Mouse (Mus musculus): ENCODE measurements around the gene Plpp2. TPM values are rescaled to one million over a fixed set of nuclear protein-coding genes. Genes with fewer than 3 reads are reported as not detected.

Plpp2 gene
- polyA plus RNA-seq, 1 experiment from 2014 or later: 141 TPM

DNA sequence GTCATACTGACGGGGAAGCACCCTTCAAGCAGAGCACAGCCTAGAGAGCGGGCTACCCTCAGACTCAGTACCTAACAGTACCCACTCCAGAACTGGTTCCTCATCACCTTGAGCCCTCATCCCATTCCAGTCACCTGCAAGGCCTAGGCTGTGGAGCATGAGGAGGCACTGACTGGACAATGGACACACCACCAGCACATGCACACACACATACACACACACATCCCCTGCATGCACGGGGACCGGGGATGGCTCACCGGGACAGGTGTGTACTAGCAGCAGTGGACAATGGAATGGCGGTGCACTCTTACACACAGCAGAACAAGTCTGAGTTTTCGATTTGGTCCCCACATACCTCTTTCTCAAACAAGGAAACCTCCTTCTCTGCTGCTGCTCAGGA is 3.7 kb upstream of the Plpp2 start:
- Histone ChIP-seq H3K4me3 (ENCODE audit: low read depth, low read length) (no peak overlapping the region), H3K36me3 (ENCODE audit: control insufficient read depth, insufficient read depth) (peaks cover 31% of the 10 kb centered on the region), H3K27me3 (replicated peaks; ENCODE audit: control insufficient read depth, insufficient read depth, low read length) (no peaks in the 10 kb centered on the region), H3K9ac (ENCODE audit: low read depth, low read length) (no peak overlapping the region), H3K27ac (ENCODE audit: low read depth, low read length) (no peak overlapping the region), H3K4me2 (replicated peaks; ENCODE audit: low read depth) (no peak overlapping the region), H3K4me1 (replicated peaks; ENCODE audit: control insufficient read depth, insufficient read depth, low read length) (no peaks in the 10 kb centered on the region), H3K9me3 (ENCODE audit: control insufficient read depth) (no peaks in the 10 kb centered on the region)
- 89% methylated on average over 7 of the region's 7 CpGs for WGBS
- TF ChIP-seq CTCF (IDR thresholded peaks at IDR 0.05; ENCODE audit: low read depth): no peak
- no peak for ATAC-seq

DNA sequence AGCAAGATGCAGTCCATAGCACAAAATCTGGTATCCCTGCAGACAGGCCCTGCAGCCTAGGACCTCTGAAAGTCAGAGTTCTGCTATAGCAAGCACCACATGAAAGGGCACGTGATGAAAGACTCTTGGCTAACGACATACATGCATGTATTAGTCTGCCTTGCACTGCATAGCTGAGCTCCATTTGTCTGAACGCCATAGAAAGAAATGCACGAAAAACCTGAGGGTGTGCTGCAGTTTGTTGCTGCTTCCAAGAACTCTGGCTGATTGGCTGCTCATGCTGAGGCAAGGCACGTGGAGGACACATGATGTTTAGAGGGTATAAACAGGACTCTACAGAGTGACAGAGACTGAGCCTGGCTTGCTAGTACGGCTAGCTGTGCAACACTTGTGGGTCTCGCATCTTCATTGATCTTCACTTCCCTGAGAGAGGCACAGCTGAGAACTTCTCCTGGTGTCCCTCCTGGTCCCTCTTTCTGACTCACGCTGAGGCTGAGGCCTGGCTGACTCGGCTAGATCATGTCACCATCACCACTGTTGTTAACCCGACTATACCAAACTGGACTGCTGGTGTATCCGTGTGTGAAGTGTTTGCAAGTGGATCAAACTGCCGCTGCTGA is 3.0 kb upstream of the Plpp2 start:
- peaks cover 24% of the 10 kb centered on the region for H3K36me3 ChIP-seq (ENCODE audit: control insufficient read depth, insufficient read depth)
- TF ChIP-seq CTCF (IDR thresholded peaks at IDR 0.05; ENCODE audit: low read depth): no peak
- ATAC-seq: no peak

DNA sequence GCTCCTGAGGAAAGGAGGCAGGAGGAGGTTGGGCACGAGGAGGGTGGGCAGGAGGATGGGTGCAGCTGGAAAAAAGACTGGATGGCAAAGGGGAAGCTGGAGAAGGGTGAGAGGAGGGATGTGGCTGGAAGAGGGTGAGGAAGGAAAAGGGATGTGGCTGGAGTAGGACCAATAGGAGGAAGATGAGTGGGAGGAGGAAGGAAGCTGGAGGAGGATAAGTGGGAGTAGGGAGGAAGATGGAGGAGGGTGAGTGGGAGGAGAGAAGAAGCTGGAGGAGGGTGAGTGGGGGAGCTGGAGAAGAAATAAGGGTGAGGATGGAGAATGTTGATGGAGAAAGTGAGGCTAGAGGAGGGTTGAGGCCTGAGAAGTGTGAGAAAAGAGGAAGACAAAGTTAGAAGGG is 1.8 kb upstream of the Plpp2 start:
- no peak for TF ChIP-seq CTCF (IDR thresholded peaks at IDR 0.05; ENCODE audit: low read depth)
- no peaks in the 10 kb centered on the region for H3K4me1 ChIP-seq (replicated peaks; ENCODE audit: control insufficient read depth, insufficient read depth, low read length)
- H3K4me2 ChIP-seq (replicated peaks; ENCODE audit: low read depth): no peak overlapping the region
- WGBS: 57% methylated on average over 1 of the region's 1 CpGs
- no peak for ATAC-seq
- no peaks in the 10 kb centered on the region for H3K27me3 ChIP-seq (replicated peaks; ENCODE audit: control insufficient read depth, insufficient read depth, low read length)
- no peak overlapping the region for H3K4me3 ChIP-seq (ENCODE audit: low read depth, low read length)
- no peak overlapping the region for H3K27ac ChIP-seq (ENCODE audit: low read depth, low read length)
- H3K36me3 ChIP-seq (ENCODE audit: control insufficient read depth, insufficient read depth): peaks cover 21% of the 10 kb centered on the region
- no peak overlapping the region for H3K9ac ChIP-seq (ENCODE audit: low read depth, low read length)
- H3K9me3 ChIP-seq (ENCODE audit: control insufficient read depth): no peaks in the 10 kb centered on the region

More for the DNA sequence above, 3.0 kb upstream of the Plpp2 start:
- H3K4me1 ChIP-seq (replicated peaks; ENCODE audit: control insufficient read depth, insufficient read depth, low read length): no peaks in the 10 kb centered on the region
- 75% methylated on average over 12 of the region's 12 CpGs for WGBS
- H3K9me3 ChIP-seq (ENCODE audit: control insufficient read depth): no peaks in the 10 kb centered on the region
- H3K4me3 ChIP-seq (ENCODE audit: low read depth, low read length): no peak overlapping the region
- no peak overlapping the region for H3K4me2 ChIP-seq (replicated peaks; ENCODE audit: low read depth)
- H3K9ac ChIP-seq (ENCODE audit: low read depth, low read length): no peak overlapping the region
- no peak overlapping the region for H3K27ac ChIP-seq (ENCODE audit: low read depth, low read length)
- no peaks in the 10 kb centered on the region for H3K27me3 ChIP-seq (replicated peaks; ENCODE audit: control insufficient read depth, insufficient read depth, low read length)

DNA sequence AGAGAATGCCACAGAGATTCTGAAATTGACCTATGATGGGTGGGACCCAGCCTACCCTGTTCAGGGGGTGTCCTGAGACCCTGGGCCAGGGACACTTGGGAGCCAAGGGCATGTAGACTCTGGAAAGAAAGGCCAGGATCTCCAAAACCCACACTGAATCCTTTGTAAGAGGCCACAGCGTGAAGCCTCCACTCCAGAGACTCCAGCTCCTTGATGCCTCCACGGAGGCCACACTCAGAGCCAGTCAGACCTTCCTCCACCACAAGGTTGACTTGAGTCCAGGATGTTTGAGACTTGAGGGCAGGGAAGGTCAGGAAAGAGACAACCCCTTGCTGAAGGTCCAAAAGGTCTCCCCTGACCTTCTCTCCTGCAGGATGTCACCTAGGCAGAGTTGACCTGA is 830 bp upstream of the Plpp2 start:
- H3K4me1 ChIP-seq (replicated peaks; ENCODE audit: control insufficient read depth, insufficient read depth, low read length): no peaks in the 10 kb centered on the region
- H3K4me2 ChIP-seq (replicated peaks; ENCODE audit: low read depth): no peak overlapping the region; the same call in 1 of the 2 replicates
- H3K9ac ChIP-seq (ENCODE audit: low read depth, low read length): no peak overlapping the region
- H3K9me3 ChIP-seq (ENCODE audit: control insufficient read depth): no peaks in the 10 kb centered on the region
- no peak for TF ChIP-seq CTCF (IDR thresholded peaks at IDR 0.05; ENCODE audit: low read depth)
- H3K4me3 ChIP-seq (ENCODE audit: low read depth, low read length): no peak overlapping the region
- no peak overlapping the region for H3K27ac ChIP-seq (ENCODE audit: low read depth, low read length)
- H3K36me3 ChIP-seq (ENCODE audit: control insufficient read depth, insufficient read depth): peaks cover 17% of the 10 kb centered on the region
- no peaks in the 10 kb centered on the region for H3K27me3 ChIP-seq (replicated peaks; ENCODE audit: control insufficient read depth, insufficient read depth, low read length)
- ATAC-seq: no peak
- 85% methylated on average over 2 of the region's 2 CpGs for WGBS

DNA sequence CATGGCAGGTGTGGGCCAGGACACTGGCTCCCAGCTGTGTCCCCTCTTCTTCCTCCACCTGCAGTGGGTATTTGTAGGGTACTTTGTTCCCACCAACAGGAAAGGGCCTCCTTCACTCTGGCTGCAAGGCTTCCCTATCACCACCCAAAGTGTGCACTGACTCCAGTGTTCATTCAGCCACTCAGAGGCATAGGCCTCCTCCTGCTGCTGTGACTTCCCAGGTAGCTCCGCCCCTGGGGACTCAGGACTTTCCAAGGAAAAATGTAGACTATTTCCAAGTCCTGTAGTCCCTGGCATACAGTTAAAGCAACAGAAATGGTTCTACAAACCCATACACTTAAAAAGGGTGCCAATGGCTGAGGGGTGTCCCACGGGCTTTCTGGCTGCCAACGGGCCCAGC is 918 bp downstream of the Plpp2 start:
- Histone ChIP-seq H3K4me2 (replicated peaks; ENCODE audit: low read depth) (peak overlapping the region; percentile 82), H3K9me3 (ENCODE audit: control insufficient read depth) (no peaks in the 10 kb centered on the region), H3K4me1 (replicated peaks; ENCODE audit: control insufficient read depth, insufficient read depth, low read length) (no peaks in the 10 kb centered on the region), H3K36me3 (ENCODE audit: control insufficient read depth, insufficient read depth) (peaks cover 19% of the 10 kb centered on the region), H3K27ac (ENCODE audit: low read depth, low read length) (peak overlapping the region; percentile 98), H3K9ac (ENCODE audit: low read depth, low read length) (peak overlapping the region; percentile 17; the same call in 1 of the 2 replicates), H3K27me3 (replicated peaks; ENCODE audit: control insufficient read depth, insufficient read depth, low read length) (no peaks in the 10 kb centered on the region), H3K4me3 (ENCODE audit: low read depth, low read length) (peak overlapping the region; percentile 67)
- TF ChIP-seq CTCF (IDR thresholded peaks at IDR 0.05; ENCODE audit: low read depth): no peak
- 19% methylated on average over 3 of the region's 3 CpGs for WGBS
- peak; percentile 54 for ATAC-seq

DNA sequence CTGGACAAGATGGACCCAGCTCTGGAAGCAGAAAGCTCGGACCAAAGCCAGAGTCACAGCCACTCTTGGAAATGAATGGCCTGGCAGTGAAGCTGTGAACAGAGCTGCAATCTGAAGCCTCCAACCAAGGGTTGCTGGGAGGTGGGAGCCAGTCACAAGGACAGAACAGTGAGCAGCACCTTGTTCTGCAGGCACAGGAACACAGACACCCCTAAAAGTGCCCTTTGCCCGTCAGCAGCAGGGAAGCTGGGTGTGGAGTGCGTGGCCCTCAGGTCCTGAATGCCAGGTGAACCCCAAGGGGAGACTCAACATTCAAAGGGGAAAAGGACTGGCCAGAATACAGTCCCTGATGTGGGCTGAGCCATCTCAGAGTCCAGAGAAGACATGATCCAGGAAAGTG is 2.0 kb downstream of the Plpp2 start:
- H3K9me3 ChIP-seq (ENCODE audit: control insufficient read depth): no peaks in the 10 kb centered on the region
- peak overlapping the region; percentile 67 for H3K4me3 ChIP-seq (ENCODE audit: low read depth, low read length)
- H3K4me1 ChIP-seq (replicated peaks; ENCODE audit: control insufficient read depth, insufficient read depth, low read length): no peaks in the 10 kb centered on the region
- H3K36me3 ChIP-seq (ENCODE audit: control insufficient read depth, insufficient read depth): peaks cover 28% of the 10 kb centered on the region
- no peak for ATAC-seq
- peak overlapping the region; percentile 82 for H3K4me2 ChIP-seq (replicated peaks; ENCODE audit: low read depth)
- H3K27me3 ChIP-seq (replicated peaks; ENCODE audit: control insufficient read depth, insufficient read depth, low read length): no peaks in the 10 kb centered on the region
- WGBS: 39% methylated on average over 3 of the region's 3 CpGs
- no peak overlapping the region for H3K9ac ChIP-seq (ENCODE audit: low read depth, low read length)
- H3K27ac ChIP-seq (ENCODE audit: low read depth, low read length): peak overlapping the region; percentile 46
- TF ChIP-seq CTCF (IDR thresholded peaks at IDR 0.05; ENCODE audit: low read depth): no peak

All from intestine, postnatal 0 days (tissue).